Mouse (Mus musculus): ENCODE measurements around the gene Ren1.

The Ren1 gene

GRCm38 (mm10) chr1:133344357-133344756 lies 6.0 kb upstream of the Ren1 start:
- DNase-seq (ENCODE audit: low spot score) = no peak

DNA sequence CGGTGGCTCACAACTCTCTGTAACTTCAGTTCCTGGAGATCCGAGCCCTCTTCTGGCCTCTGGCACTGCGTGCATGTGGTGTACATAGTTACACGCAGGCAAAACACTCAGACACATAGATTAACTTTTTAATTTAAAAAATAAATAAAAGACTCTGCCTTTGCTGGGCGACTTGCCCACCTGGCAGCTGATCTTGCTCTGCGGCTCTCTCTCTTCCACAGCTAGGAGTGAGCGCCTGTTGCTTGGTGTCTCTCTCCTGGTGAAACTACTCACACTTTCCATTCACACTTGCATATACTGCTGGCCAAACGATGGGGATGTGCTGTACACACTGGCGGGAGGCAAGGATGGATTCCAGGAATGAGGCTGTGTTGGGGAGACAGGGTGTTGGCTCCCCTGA lies 3.8 kb upstream of the Ren1 start:
- DNase-seq (ENCODE audit: low spot score) = no peak

GRCm38 (mm10) chr1:133347226-133347625 lies 3.1 kb upstream of the Ren1 start:
- no peak for DNase-seq (ENCODE audit: low spot score)

GRCm38 (mm10) chr1:133347693-133348520 lies 2.4 kb upstream of the Ren1 start:
- DNase-seq (ENCODE audit: low spot score) = no peak

- DNase-seq (ENCODE audit: low spot score) = no peak
Measured at GRCm38 (mm10) chr1:133351762-133352161, 1.5 kb downstream of the Ren1 start.

GRCm38 (mm10) chr1:133353371-133353809 lies 3.1 kb downstream of the Ren1 start:
- peak; percentile 74 for DNase-seq (ENCODE audit: low spot score)

GRCm38 (mm10) chr1:133355469-133355868 lies 5.2 kb downstream of the Ren1 start:
- DNase-seq (ENCODE audit: low spot score) = no peak

DNA sequence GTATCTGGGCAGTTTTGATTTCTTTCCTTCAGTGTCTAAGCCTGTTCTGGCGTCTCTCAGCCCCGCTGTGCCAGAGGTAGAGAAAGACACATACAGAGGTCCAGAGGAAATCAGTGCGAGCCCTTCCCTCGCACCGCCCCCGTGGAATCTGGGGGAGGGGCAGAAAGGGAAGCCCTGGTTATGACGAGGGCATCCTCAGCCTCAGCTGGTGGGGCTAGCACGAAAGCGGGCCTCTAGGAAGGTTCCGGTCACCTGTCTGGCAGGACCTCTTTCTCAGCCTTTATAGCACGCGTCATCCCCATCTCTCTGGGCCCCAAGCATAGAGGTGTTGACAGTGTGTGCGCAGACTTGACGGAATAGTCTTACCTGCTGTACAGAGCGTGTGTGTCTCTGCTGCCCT lies 5.6 kb downstream of the Ren1 start:
- DNase-seq (ENCODE audit: low spot score) = no peak

GRCm38 (mm10) chr1:133356330-133356729 lies 6.0 kb downstream of the Ren1 start:
- DNase-seq (ENCODE audit: low spot score) = no peak

- no peak for DNase-seq (ENCODE audit: low spot score)
Measured at GRCm38 (mm10) chr1:133361006-133361405, 10.7 kb downstream of the Ren1 start.

DNA sequence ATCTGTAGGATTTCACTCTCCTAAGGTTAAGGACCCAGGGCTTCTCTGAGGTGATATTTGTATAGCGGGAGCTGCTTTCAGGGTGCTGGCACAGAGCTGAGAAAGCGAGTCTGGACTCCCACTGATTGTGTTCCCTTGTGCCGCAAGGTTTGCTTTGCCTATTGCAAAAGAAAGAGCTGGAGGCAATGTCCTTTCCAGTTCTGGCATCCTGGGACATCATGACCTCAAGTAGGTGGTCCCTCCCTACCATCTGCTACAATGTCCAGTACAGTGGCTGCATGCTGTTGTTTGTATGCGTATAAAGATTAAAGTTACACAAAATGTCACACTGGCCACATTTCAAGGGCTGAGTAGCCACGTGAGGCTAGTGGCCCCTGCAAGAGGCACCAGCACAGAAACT lies 11.8 kb downstream of the Ren1 start:
- no peak for DNase-seq (ENCODE audit: low spot score)

- DNase-seq (ENCODE audit: low spot score) = peak; percentile 82
Measured at GRCm38 (mm10) chr1:133363276-133364021, 13.1 kb downstream of the Ren1 start, which contains the start of gene Etnk2. TSS of gene Etnk2 (plus strand) at chr1:133363572.

DNA sequence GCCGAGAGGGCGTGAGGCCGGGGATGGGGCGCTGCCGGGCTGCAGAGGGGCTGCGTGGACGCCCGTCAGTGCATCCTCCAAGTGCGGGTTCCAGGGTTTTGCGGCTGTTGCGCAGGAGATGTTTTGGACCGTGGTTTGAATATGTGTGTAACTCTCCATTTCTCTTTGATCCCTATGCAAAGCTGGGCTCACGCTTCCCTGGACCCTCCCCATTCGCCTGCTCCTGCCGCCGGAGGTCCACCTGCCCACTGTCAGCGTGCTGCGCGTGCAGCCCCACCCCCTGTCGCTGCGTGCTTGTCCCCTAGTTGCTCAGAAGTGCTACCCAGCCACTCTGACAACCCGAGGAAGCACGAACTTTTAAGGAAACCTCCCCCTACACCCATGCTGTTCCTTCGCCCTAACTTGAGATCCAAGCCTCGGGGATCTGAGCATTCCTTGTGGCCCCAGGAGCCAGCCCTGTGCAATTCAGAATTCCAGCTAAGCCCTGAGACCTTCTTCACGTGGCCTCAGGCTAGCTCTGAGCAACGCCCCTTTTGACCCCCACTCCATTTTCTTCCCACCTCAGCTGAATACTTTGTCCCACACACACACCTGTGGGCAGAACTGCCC lies 13.8 kb downstream of the Ren1 start:
- DNase-seq (ENCODE audit: low spot score) = no peak

DNA sequence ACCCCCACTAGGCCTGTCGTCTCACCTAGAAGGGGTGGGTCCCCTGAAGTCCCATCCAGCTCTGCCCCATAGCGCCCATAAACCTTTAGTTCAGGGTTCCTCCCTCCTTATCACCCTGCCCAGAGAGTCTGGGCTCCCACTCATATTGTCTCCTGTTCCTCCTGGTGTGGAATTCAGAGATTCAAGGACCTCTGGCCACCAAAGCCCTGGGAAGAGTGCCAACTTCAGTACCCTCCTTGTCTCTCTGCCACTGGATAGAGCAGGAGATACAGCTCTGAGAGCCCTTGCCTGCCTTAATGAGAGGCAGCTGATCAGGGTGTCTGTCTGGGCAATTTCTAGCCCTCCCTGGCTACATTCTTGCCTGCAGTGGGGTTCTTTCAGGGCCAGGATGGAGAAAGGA lies 14.6 kb downstream of the Ren1 start:
- DNase-seq (ENCODE audit: low spot score) = no peak

DNA sequence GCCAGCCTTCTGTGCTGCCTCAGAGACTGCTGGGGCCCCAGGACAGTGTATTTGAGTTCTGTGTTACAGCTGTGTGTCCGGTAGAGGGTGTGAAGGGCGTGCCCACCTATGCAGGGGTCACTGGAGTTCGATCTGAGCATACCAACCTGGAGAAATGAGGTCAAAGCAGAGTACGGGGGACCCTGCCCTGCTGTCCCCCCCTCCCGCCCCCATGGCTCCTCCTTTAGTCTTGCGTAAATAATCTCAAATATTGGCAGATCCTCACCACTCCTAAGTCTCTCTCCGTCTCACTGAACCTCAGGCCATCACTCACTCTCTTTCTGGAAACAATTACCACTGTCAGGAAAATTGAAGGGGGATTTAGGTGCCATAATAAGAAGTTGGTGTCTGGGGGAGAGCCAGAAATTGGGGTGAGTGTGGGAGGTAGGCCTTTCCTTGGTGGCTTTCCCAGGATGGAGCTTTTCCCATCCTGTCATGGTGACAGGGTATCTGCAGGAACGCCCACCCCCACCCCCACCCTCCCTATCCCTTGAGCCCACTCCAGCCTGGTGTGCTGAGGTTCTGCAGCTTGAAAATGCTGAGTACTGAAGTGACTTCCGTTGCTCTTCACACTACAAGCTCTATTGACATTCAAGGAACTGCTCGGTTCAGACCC lies 16.8 kb downstream of the Ren1 start:
- no peak for DNase-seq (ENCODE audit: low spot score)

DNA sequence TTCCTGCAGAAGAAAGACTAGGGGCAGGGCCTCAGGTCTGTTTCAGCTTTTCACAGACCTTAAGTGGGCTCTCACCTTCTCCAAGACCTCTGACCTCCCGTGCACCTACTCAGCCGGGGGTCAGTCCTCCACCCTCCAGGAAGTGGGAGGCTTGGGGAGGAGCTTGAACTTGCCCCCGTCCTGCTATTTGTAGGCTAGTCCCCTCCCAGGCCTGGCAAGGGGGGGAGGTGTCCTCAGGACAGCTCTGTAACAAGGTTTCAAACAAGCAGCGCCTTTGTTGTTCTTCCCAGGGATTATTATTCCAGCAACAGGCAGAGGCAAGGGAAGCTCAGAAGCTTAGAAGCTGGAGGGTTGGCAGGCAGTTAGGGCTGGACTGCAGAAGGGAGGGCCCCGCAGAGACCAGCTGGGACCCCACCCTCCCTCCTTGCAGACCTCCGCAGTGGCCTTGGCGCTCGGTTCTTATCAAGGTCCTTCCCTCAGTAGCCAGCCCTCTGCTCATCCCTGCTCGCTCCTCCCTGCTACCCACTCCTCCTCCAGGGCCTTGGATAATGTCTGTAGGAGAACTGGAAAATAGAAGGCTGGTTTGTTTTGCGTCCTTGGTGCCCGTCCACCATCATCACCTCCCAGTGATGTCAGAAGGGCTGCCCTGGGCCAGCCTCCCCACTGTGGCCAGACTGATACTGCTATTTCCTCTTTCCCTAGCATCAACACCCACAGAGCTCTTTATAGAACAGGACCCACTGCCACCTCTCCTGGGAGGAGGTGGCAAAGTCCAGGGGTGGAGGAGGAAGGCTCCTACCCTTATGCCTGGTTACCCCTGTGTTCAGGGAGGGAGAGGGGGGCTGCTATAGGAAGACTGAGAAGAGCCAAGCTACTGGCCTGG lies 17.5 kb downstream of the Ren1 start:
- DNase-seq (ENCODE audit: low spot score) = no peak

- DNase-seq (ENCODE audit: low spot score) = no peak
Measured at GRCm38 (mm10) chr1:133368644-133369043, 18.3 kb downstream of the Ren1 start.

DNA sequence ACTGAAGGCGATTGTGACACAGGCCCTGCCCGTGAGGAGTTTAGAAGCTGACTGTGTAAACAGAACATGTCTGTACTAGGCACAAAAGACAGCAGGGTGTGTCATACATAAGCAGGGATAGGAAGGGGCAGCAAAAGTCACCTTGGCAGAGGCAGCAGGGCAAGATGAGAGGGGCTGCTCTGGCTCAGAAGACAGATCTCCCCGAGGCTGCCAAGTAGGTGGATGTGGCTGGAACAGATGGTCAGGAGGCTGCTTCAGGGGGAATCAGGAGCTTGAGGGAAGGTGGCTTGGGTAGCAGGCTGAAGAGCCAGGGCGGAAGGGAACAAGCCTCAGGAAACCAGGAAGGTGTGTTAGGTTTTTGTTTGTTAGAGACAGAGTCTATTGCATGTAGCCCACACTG lies 20.0 kb downstream of the Ren1 start:
- DNase-seq (ENCODE audit: low spot score) = no peak

DNA sequence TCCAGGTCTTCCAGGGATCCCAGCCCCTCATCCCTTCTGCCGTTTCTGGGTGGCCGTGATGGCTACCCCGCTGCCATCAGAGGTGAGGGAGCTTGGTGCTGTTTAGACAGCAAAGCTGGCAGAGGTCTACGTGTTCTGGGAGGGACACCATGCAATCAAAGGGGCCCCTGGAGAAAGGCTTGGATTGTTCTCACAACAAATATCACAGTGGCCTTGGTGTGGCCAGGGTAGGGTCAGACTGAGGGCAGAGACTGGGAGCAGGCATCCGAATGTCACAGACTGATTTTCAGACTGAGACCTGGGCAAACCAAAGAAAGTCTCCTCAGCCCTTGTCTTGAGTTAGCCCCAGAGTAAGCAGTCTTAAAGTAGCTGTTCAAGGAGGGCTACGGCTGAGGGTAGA lies 21.1 kb downstream of the Ren1 start:
- no peak for DNase-seq (ENCODE audit: low spot score)

DNA sequence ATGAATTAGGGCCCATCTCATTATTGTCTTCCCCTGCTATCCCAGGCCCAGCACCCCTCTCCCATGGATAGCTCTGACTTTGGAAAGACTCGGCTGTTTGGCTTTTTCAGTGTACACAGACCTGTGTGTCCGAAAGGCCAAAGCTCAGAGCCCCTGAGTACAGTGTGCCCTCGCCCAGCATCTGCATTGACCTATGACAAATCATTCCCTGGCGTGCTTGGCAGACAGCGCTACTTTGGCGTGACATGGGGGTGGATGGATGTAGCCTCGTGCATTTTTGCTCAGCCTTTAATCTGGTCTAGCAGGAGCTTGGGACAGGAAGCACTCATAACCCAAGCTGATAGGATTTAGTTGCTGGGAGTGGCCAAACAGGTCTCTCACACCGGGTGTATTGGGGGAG lies 21.8 kb downstream of the Ren1 start:
- DNase-seq (ENCODE audit: low spot score) = no peak

GRCm38 (mm10) chr1:133375696-133376346 lies 25.5 kb downstream of the Ren1 start:
- no peak for DNase-seq (ENCODE audit: low spot score)
